Mouse (Mus musculus): ENCODE data around the gene Mtfmt. TPM values are rescaled to one million over a fixed set of nuclear protein-coding genes. Genes with fewer than 3 reads are reported as not detected.

Mtfmt gene
- polyA plus RNA-seq, 1 experiment from 2014 or later = 20.2 TPM

Other genes with a start within 250 kb of the Mtfmt start
- 7.3 and 7.5 TPM in 2 replicates for gene Parp16, start 240.4 kb upstream of the Mtfmt start, polyA plus RNA-seq (2014; fragmentation: Nextera tagmentation; extraction: Ambion mirVana)
- 0.07 and 0.12 TPM in 2 replicates for gene Cilp, start 170.6 kb upstream of the Mtfmt start, polyA plus RNA-seq (2014; fragmentation: Nextera tagmentation; extraction: Ambion mirVana)
- 49.3 and 54.5 TPM in 2 replicates for gene Clpx, start 141.5 kb upstream of the Mtfmt start, polyA plus RNA-seq (2014; fragmentation: Nextera tagmentation; extraction: Ambion mirVana)
- gene Pdcd7, start 89.7 kb upstream of the Mtfmt start, polyA plus RNA-seq (2014; fragmentation: Nextera tagmentation; extraction: Ambion mirVana) = 10.5 and 10.6 TPM in 2 replicates
- 0.19 and 0.30 TPM in 2 replicates for gene Ubap1l, start 74.7 kb upstream of the Mtfmt start, polyA plus RNA-seq (2014; fragmentation: Nextera tagmentation; extraction: Ambion mirVana)
- 0.43 and 0.81 TPM in 2 replicates for gene Kbtbd13, start 44.1 kb upstream of the Mtfmt start, polyA plus RNA-seq (2014; fragmentation: Nextera tagmentation; extraction: Ambion mirVana)
- 1.4 TPM in 2 replicates for gene Rasl12, start 37.3 kb upstream of the Mtfmt start, polyA plus RNA-seq (2014; fragmentation: Nextera tagmentation; extraction: Ambion mirVana)
- not detected in 2 replicates for gene Slc51b, start 12.8 kb upstream of the Mtfmt start, polyA plus RNA-seq (2014; fragmentation: Nextera tagmentation; extraction: Ambion mirVana)
- 54.7 and 64.9 TPM in 2 replicates for gene Spg21, start 25.2 kb downstream of the Mtfmt start, polyA plus RNA-seq (2014; fragmentation: Nextera tagmentation; extraction: Ambion mirVana)
- not detected in 2 replicates for gene Ankdd1a, start 84.4 kb downstream of the Mtfmt start, polyA plus RNA-seq (2014; fragmentation: Nextera tagmentation; extraction: Ambion mirVana)
- 29.5 and 30.3 TPM in 2 replicates for gene Plekho2, start 144.3 kb downstream of the Mtfmt start, polyA plus RNA-seq (2014; fragmentation: Nextera tagmentation; extraction: Ambion mirVana)
- gene Pif1, start 151.4 kb downstream of the Mtfmt start, polyA plus RNA-seq (2014; fragmentation: Nextera tagmentation; extraction: Ambion mirVana) = 16.4 and 18.0 TPM in 2 replicates
- 34.8 and 36.5 TPM in 2 replicates for gene Rbpms2, start 193.9 kb downstream of the Mtfmt start, polyA plus RNA-seq (2014; fragmentation: Nextera tagmentation; extraction: Ambion mirVana)
- 119 and 123 TPM in 2 replicates for gene Oaz2, start 232.2 kb downstream of the Mtfmt start, polyA plus RNA-seq (2014; fragmentation: Nextera tagmentation; extraction: Ambion mirVana)

All from liver, embryonic 11.5 days (tissue).